Mouse (Mus musculus) adrenal gland, adult 2 months (tissue): ENCODE measurements around the gene Slc39a11. TPM values are rescaled to one million over a fixed set of nuclear protein-coding genes. Genes with fewer than 3 reads are reported as not detected.
A peak's percentile ranks its signal among the peaks of the same experiment; 100 is the strongest.

Experiments
- DNase-seq: peaks from one replicate; pipeline ENCODE4 v3.0.0; 2021
- polyA plus RNA-seq: library from polyadenylated mRNA; depleted of rRNA; stranded (reverse); fragments of >200 nt; gene quantifications from 2 replicates; pipeline ENCODE4 v1.2.3, GENCODE M21; 2012
- total RNA-seq, 2 experiments: library from RNA; stranded (reverse); gene quantifications; 2 replicates each; pipeline ENCODE4 v1.2.3; 2021

Slc39a11 gene
- total and polyA plus RNA-seq, 3 experiments = 22.9 to 34.4 (median 31.5) TPM

DNA sequence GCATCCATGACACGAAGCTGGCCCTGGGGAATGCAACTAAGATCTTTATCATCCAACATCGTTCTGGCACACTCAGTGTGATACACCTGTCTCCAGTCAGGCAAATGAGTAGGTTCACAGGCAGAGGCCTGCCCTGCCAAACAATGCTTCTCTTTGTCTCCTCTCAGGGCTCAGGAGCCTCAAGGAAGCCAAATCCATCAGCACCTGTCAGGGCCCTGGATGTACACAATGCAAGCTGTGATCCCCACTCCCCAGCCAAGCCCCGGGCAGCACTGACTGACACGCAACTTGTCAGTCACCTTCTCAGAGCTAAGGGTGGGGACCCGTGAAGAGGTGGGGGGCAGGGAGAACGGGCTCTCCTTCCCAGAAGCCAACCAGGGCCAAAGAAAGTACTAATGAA lies 417.8 kb downstream of the Slc39a11 start:
- no peak for DNase-seq

DNA sequence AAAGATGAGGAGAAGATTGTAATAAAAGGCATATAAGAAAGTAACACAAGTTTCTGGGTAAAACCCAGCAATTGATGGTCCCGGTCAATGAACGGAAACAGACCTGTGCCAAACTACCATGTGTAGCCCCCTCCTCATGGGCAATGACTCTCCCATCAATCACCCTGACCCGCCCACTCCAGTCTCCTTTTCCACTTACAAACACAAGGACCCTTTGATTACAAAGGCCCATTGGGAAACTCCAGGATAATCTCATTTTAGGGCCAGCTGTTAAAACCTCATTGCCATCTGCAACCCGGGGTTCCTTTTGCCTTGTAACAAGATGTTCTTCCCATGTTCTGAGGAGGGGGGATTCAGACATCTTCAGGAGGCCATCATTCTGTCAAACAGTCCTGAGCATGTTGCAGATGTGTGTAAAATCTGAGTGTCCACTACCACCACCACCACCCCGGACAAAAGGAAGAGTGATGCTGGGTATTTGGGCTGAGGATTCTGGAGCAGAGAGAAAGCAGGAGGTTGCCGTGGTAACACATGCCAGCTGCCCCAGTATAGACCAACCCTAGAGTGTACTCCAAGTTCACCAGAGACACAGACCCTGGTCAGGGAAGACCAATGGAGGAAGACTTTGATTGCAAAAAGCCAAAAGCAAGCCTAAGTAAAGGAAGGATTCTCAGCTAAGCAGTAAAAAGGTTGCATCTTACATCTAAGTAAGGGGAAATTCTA lies 419.3 kb downstream of the Slc39a11 start:
- DNase-seq = no peak

- DNase-seq = no peak
Observed at GRCm38 (mm10) chr11:113225748-113226147, 424.1 kb downstream of the Slc39a11 start.

GRCm38 (mm10) chr11:113223756-113224323 lies 426.0 kb downstream of the Slc39a11 start:
- DNase-seq = peak; percentile 79

- no peak for DNase-seq
Observed at GRCm38 (mm10) chr11:113221267-113222195, 428.3 kb downstream of the Slc39a11 start.

- DNase-seq = no peak
Observed at GRCm38 (mm10) chr11:113220649-113221048, 429.2 kb downstream of the Slc39a11 start.

- DNase-seq = no peak
Observed at GRCm38 (mm10) chr11:113214741-113215140, 435.1 kb downstream of the Slc39a11 start.

GRCm38 (mm10) chr11:113212390-113213025 lies 437.4 kb downstream of the Slc39a11 start:
- no peak for DNase-seq

GRCm38 (mm10) chr11:113209220-113209878 lies 440.5 kb downstream of the Slc39a11 start:
- peak; percentile 41 for DNase-seq

DNA sequence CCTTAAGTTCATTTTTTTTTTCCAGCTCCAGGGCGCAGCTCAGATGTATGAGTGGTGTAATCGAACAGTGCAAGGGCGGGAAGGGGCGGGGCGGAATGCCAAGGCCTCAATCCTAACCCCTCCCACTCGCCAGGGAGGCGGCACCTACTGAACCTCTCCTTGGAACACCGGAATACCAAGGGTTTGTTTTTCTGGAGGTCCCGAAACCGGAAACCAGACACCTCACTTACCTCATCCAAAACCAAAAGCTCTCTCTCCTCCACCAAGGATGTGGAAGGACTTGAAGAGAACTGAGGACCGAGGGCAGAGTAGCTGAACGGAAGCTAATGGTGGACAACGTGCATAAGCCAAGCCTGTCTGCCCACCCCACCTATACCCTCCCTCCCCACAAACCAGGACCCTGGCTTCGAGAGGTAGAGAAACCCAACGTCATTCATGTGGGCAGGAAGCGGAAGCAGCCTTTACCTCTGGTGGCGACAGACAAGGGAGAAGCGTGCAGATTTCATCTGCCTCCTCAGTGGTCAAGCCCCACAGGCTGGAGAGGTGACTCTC lies 441.3 kb downstream of the Slc39a11 start:
- no peak for DNase-seq

- DNase-seq = no peak
Observed at GRCm38 (mm10) chr11:113207966-113208365, 441.9 kb downstream of the Slc39a11 start.

DNA sequence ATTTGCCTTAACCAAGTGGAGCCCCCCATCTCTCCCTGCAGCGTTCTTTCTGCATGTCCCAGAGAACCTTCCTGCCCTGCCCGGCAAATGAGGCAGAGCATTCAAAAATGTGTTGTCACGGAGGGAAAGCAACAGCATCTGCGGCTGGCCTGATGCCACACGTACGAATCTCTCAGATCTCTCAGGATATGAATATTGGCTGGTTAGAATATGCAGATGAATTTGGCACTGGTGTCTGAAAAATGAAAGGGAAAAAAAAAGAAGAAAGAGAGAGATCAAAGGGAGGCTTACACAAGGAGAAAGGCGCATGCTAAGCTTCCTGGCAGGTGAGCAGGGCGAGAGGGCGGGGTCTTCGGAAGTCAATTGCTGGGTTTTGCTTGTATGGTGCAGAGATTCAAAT lies 443.8 kb downstream of the Slc39a11 start:
- no peak for DNase-seq

DNA sequence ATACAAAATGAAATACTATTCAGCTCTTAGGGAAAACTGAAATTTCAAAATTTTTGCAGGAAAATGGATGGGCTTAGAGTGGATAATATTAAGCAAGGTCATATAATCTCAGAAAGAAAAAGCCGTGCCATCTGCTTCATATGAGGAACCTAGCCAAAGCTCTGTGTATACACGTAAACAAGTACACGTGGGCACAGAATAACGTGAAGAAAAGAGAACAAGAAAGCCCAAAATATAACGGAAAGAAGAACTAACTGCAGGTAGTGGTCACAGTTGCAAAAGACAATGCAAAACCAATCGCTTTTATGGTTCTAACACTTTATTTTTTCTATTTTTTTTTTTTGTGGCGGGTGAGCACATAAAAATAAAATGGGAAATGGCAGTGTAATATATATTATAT lies 446.9 kb downstream of the Slc39a11 start:
- no peak for DNase-seq

DNA sequence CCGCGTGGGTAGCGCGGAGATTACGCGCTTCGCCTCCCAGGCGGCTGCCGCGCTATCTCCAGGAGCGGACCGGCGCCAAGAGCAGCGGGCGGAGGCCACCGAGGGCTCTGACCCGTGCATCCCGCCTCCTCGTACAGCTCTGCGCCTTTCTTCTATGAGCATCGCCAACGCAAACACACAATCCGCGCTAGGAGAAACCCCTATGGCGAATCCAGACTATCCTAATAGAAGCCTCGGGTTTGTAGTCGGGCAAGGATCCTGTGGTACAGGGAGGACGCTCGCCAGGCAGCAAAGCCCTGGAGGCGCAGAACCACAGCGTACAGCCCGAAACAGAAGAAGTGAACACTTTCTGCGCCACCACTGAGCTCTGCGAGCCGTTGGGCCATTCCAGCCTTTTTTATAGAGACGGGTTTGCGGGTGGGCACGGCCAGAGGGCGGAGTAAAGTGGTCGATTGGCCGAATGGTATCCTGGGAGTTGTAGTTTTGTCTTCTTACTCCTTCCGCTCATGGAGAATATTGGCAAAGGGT lies 448.3 kb downstream of the Slc39a11 start:
- DNase-seq = peak; percentile 90

- peak; percentile 13 for DNase-seq
Observed at GRCm38 (mm10) chr11:113200901-113201300, 449.0 kb downstream of the Slc39a11 start.

GRCm38 (mm10) chr11:113198586-113198985 lies 451.3 kb downstream of the Slc39a11 start:
- DNase-seq = no peak

- DNase-seq = no peak
Observed at GRCm38 (mm10) chr11:113197624-113198023, 452.3 kb downstream of the Slc39a11 start.

DNA sequence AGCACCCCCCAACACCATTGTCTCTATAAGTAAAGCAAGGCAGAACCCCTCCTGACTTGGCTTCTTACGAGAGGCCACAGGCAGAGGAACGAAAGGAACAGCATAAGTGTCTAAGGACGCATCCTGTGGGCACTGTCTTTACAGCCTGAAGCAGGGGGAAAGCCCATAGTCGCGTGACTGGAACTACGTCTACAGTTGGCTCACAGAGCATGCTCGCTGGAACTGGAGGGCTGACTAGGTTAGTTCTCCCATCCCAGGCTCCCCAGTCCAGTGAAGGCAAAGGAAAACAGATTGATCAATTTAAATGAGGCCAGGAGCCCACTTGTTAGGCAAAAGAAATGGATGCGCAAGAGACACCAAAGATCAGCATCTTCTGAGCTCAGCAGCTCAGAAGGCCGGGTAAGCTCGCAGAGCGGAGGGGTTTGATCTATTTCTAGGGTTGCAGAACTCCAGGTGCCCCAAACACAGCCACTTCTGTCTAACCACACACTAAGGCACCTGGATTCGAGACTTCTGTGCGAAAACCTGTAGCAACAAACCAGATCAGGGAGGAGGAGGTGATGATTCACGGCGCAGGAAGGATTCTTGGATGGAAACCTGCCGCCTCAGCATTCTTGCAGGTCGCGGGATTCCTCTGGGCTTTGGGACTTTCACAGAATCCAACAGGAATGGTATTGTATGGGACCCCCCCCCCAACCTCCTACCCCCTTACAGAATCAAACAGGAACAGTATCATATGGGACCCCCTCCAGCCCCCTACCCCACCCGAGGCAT lies 453.5 kb downstream of the Slc39a11 start:
- no peak for DNase-seq
